Mouse (Mus musculus) right cerebral cortex, postnatal 14 days (tissue): ENCODE results near the gene Omd.
"Not testable (repeated sequence)": the region's sequence is repeated elsewhere in the genome, so short reads cannot be mapped to it uniquely, and the experiment has no call there.

Source experiments
- DNase-seq: peaks from one replicate; pipeline ENCODE4 v3.0.0; 2022

Omd gene

DNA sequence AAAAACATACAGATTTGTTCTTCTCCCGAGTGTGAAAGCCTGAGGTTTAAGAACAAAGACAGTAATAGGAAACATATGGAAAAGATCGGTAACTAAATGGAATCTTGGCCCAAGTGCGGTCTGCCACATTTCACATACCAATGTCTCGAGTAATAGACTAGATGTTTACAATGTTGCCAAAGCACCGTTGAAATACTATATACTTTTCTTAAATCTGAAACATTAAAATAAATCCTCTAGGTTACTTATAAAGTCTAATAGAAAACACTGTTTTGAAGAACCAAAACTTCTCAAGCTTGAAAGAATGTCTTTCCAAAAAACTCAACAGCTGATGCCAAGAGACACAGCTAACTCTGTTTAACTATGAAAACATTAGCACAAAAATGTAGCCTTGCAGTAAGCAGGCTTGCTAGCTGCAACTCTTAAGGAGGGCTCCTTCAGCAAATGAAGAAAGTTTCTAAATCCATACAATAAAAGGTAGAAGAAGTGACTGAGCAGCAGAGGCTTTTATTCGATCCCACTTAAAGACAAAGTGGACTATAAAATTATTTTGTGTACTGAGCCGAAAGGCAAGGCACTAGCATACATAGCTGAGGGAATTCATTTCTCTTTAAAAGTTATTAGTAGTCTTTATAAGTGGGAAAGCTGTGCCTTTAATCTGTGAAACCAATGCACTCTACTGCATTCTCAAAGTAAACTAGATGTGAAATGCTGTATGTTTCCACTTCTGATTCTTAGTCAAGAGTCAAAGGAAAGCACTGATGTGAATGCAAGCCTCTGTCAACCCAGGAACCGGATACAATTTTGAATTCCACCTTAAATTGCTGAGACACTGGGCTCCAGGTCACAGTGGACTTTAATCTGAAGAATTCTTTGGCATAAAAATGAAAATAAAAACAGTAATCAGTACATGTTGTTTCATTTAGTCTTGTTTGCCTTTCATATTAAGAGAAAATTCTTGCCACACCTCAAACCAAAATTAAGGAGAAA lies at the start of gene Omd:
Gene Omd (plus strand): TSS at position 922 of the 990 bp plus-strand sequence.
- no peak for DNase-seq

DNA sequence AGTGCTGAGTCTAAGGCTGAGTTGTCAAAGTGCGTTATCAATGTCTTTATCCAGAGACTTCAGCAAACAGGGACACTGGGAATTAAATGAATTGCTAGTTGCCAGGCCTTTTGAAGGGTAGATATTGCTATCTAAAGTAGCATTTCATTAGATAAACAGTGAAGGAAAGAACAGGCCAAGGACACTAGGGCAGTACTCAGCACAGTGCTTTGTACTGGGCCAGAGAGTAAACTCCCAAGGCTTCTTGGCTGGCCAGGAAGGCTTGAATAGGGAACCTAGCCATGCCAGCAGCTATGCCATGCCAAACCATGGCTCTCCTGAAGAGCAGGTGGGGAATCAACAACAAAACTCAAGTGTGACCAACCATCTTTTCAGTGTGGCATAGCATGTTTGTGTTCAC lies 45.3 kb upstream of the Omd start:
- DNase-seq, result no peak

GRCm38 (mm10) chr13:49538693-49539092 lies 43.6 kb upstream of the Omd start:
- DNase-seq, result no peak

DNA sequence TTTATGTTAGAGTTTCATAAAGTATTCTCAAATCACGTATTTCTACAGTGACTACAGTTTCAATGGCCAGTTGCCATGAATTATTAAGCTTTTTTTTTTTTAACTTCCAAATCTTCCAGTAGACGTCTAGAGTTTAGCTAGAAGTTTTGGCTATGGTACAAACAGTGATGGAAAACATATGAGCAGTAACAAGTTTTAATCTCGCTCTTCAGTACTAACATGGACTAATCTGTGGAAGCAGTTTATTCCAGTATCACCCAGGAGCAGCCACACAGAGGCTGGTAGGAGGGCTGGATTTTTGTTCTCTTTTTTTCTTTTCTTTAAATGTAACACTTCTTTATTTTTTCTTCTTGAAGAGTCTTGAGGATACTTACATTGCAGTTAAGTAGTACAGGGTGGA lies 38.0 kb upstream of the Omd start, which contains the start of gene Aspn:
Gene Aspn (plus strand): TSS at position 165 of the 400 bp plus-strand sequence.
- no peak for DNase-seq

- DNase-seq, result no peak
These were observed 36.6 kb upstream of the Omd start for GRCm38 (mm10) chr13:49545646-49546045.

- DNase-seq, result no peak
These were observed 35.7 kb upstream of the Omd start for GRCm38 (mm10) chr13:49546517-49546916.

DNA sequence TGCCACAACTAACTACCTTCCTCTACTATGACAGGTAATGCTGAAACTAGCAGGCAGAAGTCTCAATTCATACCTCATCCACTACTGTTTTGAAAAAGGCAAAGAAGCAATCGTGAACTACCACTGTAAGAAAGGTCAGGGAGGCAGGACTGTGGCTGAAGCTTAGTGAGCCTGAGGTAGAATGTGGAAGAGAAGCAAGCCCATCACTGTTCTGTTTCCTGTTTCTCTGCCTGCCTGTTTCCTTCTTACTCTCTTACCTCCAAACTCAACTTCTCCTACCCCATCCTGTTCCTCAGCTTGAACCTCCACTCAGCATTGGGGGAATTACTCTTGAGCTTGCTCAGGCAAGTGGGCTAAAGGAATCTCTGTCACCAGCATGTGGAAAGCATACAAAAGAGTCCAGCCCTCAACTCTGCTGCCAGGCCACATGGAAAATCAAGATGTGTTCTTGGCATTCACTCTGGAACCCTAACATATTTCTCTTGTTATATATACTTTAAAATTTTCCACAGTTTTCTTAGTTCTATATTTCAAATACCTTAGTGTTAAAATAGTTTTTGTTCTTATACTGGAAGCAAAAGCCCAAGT lies 34.6 kb upstream of the Omd start:
- no peak for DNase-seq

- DNase-seq, result no peak
These were observed 32.6 kb upstream of the Omd start for GRCm38 (mm10) chr13:49549616-49550015.

GRCm38 (mm10) chr13:49554519-49554918 lies 27.7 kb upstream of the Omd start:
- no peak for DNase-seq

DNA sequence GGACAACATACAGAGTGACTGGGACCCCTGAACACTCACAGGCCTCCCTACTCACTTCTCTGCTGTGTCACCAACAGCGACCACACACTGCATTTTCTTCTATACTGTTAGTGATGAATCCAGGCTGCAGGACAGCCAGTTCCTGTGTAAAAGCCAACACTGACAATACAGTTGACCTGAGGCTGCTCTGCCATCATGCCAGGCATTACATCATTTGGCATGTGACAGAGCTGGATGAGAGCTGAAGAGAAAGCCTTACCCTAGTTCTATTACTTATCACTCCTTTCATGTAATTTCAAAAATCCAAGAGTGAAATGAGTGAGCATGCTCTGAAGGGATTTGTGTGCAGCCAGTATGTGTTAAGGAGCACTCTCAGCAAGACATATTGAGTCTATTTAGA lies 26.1 kb upstream of the Omd start:
- DNase-seq, result no peak

DNA sequence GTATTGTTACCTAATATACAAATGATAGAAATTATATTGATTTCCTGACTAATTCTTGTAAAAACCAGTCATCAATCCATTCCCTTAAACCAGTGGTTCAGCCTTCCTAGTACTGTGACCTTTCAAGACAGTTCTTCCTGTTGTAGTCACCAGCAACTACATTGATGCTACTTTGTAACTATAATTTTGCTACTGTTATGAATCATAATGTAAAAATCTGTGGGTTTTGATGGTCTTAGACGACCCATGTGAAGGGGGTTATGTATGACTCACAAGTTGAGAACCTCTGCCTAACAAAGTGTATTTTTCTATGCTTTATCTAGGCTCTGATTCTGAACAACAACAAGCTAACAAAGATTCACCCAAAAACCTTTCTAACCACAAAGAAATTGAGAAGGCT lies 25.3 kb upstream of the Omd start:
- no peak for DNase-seq

DNA sequence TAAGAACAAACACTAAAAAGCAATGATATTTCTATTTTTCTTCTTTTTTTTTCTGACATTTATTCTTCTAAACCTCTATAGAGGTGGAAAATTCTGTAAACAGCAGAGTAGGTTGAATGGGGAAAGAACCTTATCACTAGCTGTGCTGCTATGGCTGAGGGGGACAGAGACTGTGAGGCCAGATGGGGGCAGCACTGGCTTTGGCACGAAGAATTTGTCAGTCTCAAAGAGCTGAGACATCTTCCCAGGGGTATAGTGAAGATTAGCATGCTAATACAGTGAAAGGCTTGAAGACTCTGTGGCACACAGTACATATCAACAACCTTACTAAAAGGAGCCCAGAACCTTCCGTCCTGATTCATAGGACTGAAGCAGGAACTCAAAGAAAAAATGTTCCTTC lies 23.1 kb upstream of the Omd start:
- DNase-seq, result no peak

GRCm38 (mm10) chr13:49560886-49561285 lies 21.4 kb upstream of the Omd start:
- DNase-seq, result no peak

- DNase-seq, result no peak
These were observed 17.9 kb upstream of the Omd start for GRCm38 (mm10) chr13:49564347-49564746.

GRCm38 (mm10) chr13:49570371-49570770 lies 11.9 kb upstream of the Omd start:
- DNase-seq, result no peak

DNA sequence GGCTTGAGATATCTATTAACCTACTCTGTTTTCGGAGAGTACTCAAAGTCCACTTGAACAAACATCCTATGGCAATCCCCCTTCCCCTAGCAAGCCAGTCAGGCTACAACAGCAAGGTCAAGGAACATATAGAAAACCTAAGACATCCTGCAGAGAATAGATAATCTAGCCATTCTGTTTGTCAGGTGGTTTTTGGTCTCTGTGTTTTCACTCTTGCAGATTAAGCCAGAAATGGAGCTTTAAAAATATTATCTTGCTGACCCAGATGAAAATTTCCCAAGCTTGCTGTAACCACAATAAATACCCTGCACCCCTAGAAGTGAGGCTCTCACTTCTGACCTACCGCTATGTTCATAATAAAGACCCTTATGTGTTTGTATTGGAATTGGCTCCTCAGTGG lies 10.8 kb upstream of the Omd start:
- DNase-seq, result no peak

- no peak for DNase-seq
These were observed 1.6 kb downstream of the Omd start for GRCm38 (mm10) chr13:49583859-49584258.

DNA sequence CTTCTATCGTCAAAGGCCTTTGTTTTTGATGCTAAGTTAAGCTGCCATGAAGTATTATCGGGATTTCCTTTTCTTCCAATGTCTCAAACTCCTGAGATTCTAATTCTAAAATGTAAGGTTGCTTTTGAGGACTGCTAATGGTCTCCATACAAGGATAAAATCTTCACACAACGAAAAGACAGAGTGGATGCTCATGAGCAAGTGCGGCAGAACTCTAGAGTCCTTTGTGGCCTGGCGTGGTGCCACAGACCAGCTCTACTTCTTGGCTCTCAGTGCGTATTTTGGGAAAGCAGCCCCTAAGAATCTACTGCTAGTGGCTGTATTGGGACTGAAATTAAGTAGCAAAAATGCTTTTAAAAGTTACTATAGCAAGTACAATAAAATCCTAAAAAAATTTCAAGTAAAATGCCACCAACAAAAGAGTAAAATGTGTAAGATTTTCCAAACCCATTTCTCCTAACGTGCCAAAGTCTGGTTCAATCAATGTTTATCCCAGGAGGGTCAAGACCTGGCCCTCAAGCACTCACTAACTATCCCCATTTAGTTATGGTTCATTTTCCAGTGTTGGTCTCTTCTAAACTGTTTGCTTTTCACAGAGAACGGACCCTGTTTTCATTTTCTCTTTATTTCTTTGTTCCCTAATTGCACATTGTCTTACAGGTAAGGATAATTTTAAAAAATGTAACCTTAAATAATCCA lies 2.2 kb downstream of the Omd start:
- DNase-seq, result no peak

- DNase-seq, result no peak
These were observed 3.8 kb downstream of the Omd start for GRCm38 (mm10) chr13:49586062-49586461.

DNA sequence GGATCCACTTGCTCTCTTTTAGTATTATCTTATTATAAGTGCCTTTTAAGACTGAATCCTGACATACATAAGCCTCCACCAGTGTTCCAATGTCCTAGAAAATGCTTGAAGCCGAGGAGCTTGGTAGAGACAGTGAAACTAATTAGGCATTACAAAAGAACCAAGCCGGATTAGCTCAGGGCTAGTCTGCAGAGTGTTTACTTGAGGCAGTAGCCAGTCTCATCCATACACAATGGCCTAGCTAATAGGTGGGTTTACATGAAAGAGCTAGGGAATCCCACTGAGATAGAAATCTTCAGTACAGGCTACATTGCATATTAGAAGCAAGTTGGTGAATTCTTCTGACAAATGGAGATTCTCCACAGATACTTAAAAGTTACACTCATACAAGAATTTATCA lies 20.3 kb downstream of the Omd start:
- not testable (repeated sequence) for DNase-seq

GRCm38 (mm10) chr13:49603603-49604002 lies 21.3 kb downstream of the Omd start:
- DNase-seq, result no peak

DNA sequence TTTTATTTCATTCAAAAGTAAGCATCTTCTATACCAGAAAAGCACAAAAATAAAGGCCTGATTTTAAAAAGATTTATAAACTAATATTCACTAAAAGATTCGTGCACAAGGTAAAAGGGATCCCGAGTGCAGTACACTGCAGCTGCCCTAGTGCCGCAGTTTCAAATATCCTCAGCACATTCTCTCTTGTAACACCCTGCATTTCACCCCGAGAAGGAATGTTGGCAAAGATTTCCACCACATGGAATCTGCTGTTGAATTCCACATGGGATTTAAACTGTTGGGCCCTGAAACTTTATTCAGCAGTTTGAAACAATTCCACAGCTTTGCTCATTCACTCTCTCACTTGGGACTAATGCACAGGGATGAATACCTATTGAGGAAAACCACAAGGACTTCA lies 25.5 kb downstream of the Omd start, which contains the start of gene Ogn:
Gene Ogn (plus strand): TSS at position 333 of the 400 bp plus-strand sequence.
- DNase-seq, result no peak

GRCm38 (mm10) chr13:49608589-49609322 lies 26.5 kb downstream of the Omd start:
- DNase-seq, result no peak
